Mouse (Mus musculus): Measurements from ENCODE around the gene Qrsl1. TPM values are rescaled to one million over a fixed set of nuclear protein-coding genes. Genes with fewer than 3 reads are reported as not detected.

Gene Qrsl1
- polyA plus RNA-seq, 1 experiment from 2014 or later = 24.6 TPM

DNA sequence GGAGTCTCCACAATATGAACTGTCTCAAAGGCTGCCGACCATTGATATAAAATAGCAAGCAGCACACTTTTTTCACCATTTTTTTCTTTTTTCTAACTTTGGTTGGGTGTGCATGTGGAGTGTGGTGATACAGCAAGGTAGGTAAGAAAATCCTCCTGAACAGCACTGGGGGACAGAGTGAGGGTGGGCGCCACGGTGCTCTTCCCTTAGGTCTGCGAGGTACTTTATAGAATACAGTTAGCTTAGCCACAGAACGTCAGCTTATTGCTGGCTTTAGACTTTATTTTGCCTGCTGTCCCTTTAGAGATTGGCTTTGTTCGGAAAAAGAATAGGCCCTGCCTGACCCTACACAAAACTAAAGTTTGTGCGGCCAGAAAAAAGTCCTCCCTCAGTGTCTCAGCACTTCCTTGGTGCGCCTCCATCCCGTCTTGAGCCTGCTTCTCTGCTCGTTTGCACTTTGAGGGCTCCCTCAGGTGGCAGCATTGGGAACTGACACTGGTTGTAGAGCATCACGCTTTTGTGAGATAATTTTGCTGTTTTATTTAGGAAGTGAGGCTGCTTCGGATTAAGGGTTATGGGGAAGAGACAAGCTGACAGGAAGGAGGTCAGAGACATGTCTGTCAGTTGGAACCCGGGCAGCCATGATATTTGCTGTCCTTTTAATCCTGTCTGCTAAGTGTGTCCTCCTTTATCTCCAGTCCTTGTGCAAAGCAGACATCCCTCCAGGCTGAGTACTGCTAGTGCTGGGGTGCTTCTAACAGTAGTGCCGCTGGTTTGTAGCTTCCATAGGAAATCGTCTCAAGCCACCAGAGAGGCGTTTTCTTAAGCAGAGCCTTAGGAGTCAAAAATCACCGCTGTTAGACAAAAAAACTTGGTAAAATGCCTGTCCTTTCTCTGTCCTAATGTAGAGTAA, 17.4 kb upstream of the Qrsl1 start:
- WGBS = 40% methylated on average over 17 of the region's 17 CpGs
- Histone ChIP-seq H3K9ac (ENCODE audit: low read depth, low read length) (no peak overlapping the region), H3K4me2 (ENCODE audit: low read length) (no peak overlapping the region), H3K9me3 (replicated peaks; ENCODE audit: control insufficient read depth, low read length, poor library complexity, severe bottlenecking) (no peaks in the 10 kb centered on the region), H3K27ac (ENCODE audit: low read length) (no peak overlapping the region), H3K4me1 (ENCODE audit: control insufficient read depth, insufficient read depth, low read length) (no peaks in the 10 kb centered on the region), H3K4me3 (ENCODE audit: low read depth, low read length) (no peak overlapping the region), H3K27me3 (ENCODE audit: control insufficient read depth, insufficient read depth, low read depth, low read length) (no peaks in the 10 kb centered on the region), H3K36me3 (ENCODE audit: control insufficient read depth, insufficient read depth, low read length) (no peaks in the 10 kb centered on the region; the same call in 1 of the 2 replicates)
- peak; percentile 72 for ATAC-seq

DNA sequence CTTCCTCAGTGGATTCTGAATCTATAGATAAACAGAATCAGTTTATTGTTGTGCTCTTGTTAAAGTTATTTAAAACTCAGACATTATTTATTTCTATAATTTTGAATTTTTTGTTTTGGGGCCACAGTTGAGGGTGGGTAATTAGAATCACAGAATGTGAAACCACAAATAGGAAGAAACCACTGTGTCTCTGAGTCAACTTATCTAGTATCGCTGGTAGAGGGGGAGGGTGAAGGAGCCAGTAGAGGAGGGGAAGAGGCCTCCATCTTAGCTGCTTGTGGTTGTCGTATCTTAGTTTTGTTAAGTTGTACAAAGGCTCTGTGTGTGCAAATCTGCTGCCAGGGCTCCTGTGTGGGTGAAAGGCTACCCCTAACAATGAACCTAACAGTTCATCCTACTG, 15.2 kb upstream of the Qrsl1 start:
- H3K36me3 ChIP-seq (ENCODE audit: control insufficient read depth, insufficient read depth, low read length) = no peaks in the 10 kb centered on the region
- no peaks in the 10 kb centered on the region for H3K9me3 ChIP-seq (replicated peaks; ENCODE audit: control insufficient read depth, low read length, poor library complexity, severe bottlenecking)
- no peaks in the 10 kb centered on the region for H3K4me1 ChIP-seq (ENCODE audit: control insufficient read depth, insufficient read depth, low read length)
- H3K4me2 ChIP-seq (ENCODE audit: low read length) = no peak overlapping the region
- ATAC-seq = no peak
- no peak overlapping the region for H3K27ac ChIP-seq (ENCODE audit: low read length)
- no peaks in the 10 kb centered on the region for H3K27me3 ChIP-seq (ENCODE audit: control insufficient read depth, insufficient read depth, low read depth, low read length)
- WGBS = 89% methylated on average over 2 of the region's 2 CpGs
- no peak overlapping the region for H3K4me3 ChIP-seq (ENCODE audit: low read depth, low read length)
- no peak overlapping the region for H3K9ac ChIP-seq (ENCODE audit: low read depth, low read length)

DNA sequence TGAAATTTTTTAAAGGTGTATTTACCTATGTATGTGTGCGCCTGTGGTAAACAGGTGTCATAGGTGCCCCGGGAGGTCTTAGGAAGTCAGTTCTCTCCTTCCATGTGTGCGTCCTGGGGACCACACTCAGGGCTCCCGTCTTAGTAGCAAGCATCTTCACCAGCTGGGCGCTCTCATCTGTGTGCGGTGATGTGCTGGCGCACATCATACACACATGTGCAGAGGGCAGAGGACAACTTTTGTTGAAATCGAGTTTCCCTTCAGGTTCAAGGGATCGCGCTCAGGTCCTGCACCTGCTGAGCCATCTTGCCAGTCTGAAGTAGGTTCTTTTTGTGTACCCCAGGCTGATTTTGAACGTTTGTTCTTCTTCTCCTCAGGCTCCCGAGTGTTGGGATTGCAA, 14.6 kb upstream of the Qrsl1 start:
- H3K4me2 ChIP-seq (ENCODE audit: low read length) = no peak overlapping the region
- no peak for ATAC-seq
- H3K4me3 ChIP-seq (ENCODE audit: low read depth, low read length) = no peak overlapping the region
- 80% methylated on average over 12 of the region's 12 CpGs for WGBS
- H3K27ac ChIP-seq (ENCODE audit: low read length) = no peak overlapping the region
- H3K4me1 ChIP-seq (ENCODE audit: control insufficient read depth, insufficient read depth, low read length) = no peaks in the 10 kb centered on the region
- H3K9ac ChIP-seq (ENCODE audit: low read depth, low read length) = no peak overlapping the region
- no peaks in the 10 kb centered on the region for H3K9me3 ChIP-seq (replicated peaks; ENCODE audit: control insufficient read depth, low read length, poor library complexity, severe bottlenecking)
- H3K27me3 ChIP-seq (ENCODE audit: control insufficient read depth, insufficient read depth, low read depth, low read length) = no peaks in the 10 kb centered on the region
- no peaks in the 10 kb centered on the region for H3K36me3 ChIP-seq (ENCODE audit: control insufficient read depth, insufficient read depth, low read length)

DNA sequence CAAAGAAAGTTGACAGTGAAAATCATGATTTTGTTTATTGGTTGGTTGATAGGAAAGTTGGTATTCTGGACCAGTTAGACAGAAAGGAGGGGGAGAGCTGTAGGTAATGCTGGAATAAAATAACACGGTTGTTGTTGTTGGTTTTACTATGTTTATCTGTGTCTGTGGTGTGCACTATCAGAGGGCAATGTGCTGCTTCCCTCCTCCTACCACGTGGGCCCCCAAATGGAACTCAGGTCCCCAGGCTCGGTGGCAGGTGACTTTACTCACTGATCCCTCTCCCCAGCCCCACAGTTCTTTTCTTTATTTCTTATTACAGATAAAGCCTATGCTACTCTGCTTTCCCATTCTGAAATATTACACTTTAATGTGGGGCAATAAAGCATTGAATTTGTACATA, 10.7 kb upstream of the Qrsl1 start:
- WGBS = 76% methylated on average over 3 of the region's 3 CpGs
- no peak for ATAC-seq
- H3K9ac ChIP-seq (ENCODE audit: low read depth, low read length) = no peak overlapping the region

DNA sequence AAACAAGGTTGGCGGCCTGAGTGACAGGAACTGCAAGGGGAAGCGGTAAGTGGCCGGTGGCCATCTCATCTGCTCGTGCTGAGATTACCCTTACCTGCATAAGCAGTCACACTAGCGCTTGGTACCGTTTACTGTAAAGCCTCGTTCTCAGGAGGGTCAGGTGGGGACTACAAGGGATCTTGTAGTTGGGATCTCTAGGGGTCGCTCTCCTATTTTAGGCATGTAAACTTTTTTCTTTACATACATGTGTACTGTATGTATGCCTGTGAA, 9.3 kb upstream of the Qrsl1 start:
- H3K9ac ChIP-seq (ENCODE audit: low read depth, low read length) = no peak overlapping the region
- H3K36me3 ChIP-seq (ENCODE audit: control insufficient read depth, insufficient read depth, low read length) = 0 out of 2 replicates have a peak, but pooled peaks cover 5% of the 10 kb centered on the region
- no peaks in the 10 kb centered on the region for H3K4me1 ChIP-seq (ENCODE audit: control insufficient read depth, insufficient read depth, low read length)
- H3K9me3 ChIP-seq (replicated peaks; ENCODE audit: control insufficient read depth, low read length, poor library complexity, severe bottlenecking) = no peaks in the 10 kb centered on the region
- no peaks in the 10 kb centered on the region for H3K27me3 ChIP-seq (ENCODE audit: control insufficient read depth, insufficient read depth, low read depth, low read length)
- no peak overlapping the region for H3K27ac ChIP-seq (ENCODE audit: low read length)
- ATAC-seq = no peak
- H3K4me3 ChIP-seq (ENCODE audit: low read depth, low read length) = no peak overlapping the region
- 94% methylated on average over 8 of the region's 8 CpGs for WGBS
- H3K4me2 ChIP-seq (ENCODE audit: low read length) = no peak overlapping the region

More for the DNA sequence above, 10.7 kb upstream of the Qrsl1 start:
- no peak overlapping the region for H3K27ac ChIP-seq (ENCODE audit: low read length)
- no peaks in the 10 kb centered on the region for H3K4me1 ChIP-seq (ENCODE audit: control insufficient read depth, insufficient read depth, low read length)
- 0 out of 2 replicates have a peak, but pooled peaks cover 5% of the 10 kb centered on the region for H3K36me3 ChIP-seq (ENCODE audit: control insufficient read depth, insufficient read depth, low read length)
- H3K27me3 ChIP-seq (ENCODE audit: control insufficient read depth, insufficient read depth, low read depth, low read length) = no peaks in the 10 kb centered on the region
- no peak overlapping the region for H3K4me3 ChIP-seq (ENCODE audit: low read depth, low read length)
- H3K9me3 ChIP-seq (replicated peaks; ENCODE audit: control insufficient read depth, low read length, poor library complexity, severe bottlenecking) = no peaks in the 10 kb centered on the region
- H3K4me2 ChIP-seq (ENCODE audit: low read length) = no peak overlapping the region

DNA sequence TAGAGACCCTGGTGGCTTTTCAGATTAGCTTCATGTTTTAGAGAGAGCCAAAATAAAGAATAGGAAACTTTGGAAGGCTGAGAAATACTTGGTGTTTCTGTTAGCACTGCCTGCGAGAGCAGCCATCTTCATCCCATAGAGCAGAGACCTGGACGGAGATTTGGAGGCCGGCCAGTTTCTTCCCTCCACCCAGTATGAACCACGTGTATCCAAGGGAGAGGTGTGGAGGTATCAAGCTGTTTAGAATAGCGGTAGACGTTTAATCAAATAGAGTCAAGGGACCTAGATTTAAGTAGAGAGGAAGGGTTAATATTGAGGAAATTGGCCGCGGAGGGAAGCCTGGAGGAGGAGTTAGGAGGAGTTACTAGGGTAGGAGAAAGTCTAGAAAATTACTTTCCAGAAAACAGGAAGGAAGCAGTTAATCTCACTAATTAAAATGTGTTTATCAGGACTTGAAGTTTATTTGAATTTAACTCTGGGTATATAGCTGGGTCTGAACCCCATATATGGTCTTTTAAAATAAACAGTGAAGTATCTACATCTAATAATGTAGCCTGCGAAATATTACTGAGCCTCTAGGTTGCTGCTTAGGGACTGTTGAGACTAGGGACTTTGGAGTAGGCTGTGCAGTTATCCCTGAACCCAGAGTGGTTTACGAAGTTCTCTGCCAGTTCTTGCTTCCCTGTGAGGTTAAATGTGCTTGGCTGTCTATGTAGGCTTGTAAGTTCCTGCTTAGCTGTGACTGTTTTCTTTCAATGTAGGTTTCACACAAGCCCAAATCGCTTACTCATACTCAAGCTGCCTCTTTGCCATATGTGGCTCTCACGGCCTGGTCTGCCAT, 8.7 kb upstream of the Qrsl1 start:
- Histone ChIP-seq H3K9ac (ENCODE audit: low read depth, low read length) (no peak overlapping the region), H3K27ac (ENCODE audit: low read length) (no peak overlapping the region), H3K4me1 (ENCODE audit: control insufficient read depth, insufficient read depth, low read length) (no peaks in the 10 kb centered on the region), H3K36me3 (ENCODE audit: control insufficient read depth, insufficient read depth, low read length) (0 out of 2 replicates have a peak, but pooled peaks cover 5% of the 10 kb centered on the region), H3K4me2 (ENCODE audit: low read length) (no peak overlapping the region), H3K4me3 (ENCODE audit: low read depth, low read length) (no peak overlapping the region), H3K27me3 (ENCODE audit: control insufficient read depth, insufficient read depth, low read depth, low read length) (no peaks in the 10 kb centered on the region), H3K9me3 (replicated peaks; ENCODE audit: control insufficient read depth, low read length, poor library complexity, severe bottlenecking) (no peaks in the 10 kb centered on the region)
- ATAC-seq = no peak
- WGBS = 88% methylated on average over 12 of the region's 12 CpGs

DNA sequence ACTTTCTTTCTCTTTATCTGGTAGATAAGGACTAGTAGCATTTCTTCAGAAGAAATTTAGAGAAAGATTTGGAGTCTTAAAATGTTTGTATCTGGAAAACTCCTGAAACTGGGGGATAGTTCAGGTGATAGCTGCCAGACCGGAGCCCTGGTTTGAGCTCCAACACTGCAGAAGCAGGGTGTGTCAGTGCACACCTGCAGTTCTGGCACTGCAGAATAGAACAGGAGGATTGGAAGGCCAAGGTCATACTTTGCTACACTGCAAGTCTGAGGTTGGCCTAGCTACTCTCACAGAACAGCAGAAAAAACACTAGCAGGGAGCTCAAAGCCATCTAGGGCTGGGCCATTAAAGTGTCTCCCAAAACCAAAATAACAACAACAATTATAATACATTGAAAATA, 3.0 kb upstream of the Qrsl1 start:
- Histone ChIP-seq H3K4me2 (ENCODE audit: low read length) (no peak overlapping the region), H3K4me3 (ENCODE audit: low read depth, low read length) (no peak overlapping the region), H3K27me3 (ENCODE audit: control insufficient read depth, insufficient read depth, low read depth, low read length) (no peaks in the 10 kb centered on the region), H3K9me3 (replicated peaks; ENCODE audit: control insufficient read depth, low read length, poor library complexity, severe bottlenecking) (no peaks in the 10 kb centered on the region), H3K9ac (ENCODE audit: low read depth, low read length) (no peak overlapping the region), H3K4me1 (ENCODE audit: control insufficient read depth, insufficient read depth, low read length) (peaks cover 15% of the 10 kb centered on the region), H3K27ac (ENCODE audit: low read length) (no peak overlapping the region), H3K36me3 (ENCODE audit: control insufficient read depth, insufficient read depth, low read length) (no peaks in the 10 kb centered on the region)
- 94% methylated on average over 1 of the region's 1 CpGs for WGBS
- ATAC-seq = no peak

DNA sequence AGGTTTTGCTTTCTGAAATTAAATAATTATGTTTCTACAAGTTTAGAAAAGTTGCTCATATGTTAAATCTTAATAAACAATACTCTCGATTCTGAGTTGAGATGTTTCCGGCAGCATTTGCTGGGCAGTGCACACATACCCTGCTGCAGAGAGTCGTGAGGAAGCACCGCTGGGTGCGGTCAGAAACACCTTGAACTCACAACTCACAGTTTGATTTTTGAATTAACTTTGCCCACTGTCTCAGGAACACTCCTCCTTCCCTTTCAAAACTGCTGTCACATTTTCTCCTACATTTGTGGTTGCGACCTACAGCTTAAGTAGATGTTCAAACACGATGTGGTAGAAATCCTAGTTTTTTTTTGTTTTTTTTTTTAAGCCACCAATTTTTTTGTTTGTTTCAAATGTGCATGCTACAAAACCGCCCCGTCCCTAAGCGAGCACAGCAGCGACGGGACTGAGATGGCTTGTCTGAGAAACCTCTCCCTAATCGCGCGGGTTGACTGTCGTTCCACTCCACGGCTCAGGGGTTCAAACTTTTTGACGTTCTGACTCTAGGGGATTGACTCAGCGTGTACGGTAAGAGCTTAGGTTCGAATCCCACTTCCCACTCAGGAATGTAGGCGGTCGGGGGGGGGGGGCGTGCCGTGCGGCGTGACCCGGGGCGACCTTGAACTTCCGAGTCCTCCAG, 518 bp downstream of the Qrsl1 start:
- ATAC-seq = peak; percentile 82
- Histone ChIP-seq H3K4me1 (ENCODE audit: control insufficient read depth, insufficient read depth, low read length) (peaks cover 15% of the 10 kb centered on the region), H3K9ac (ENCODE audit: low read depth, low read length) (peak overlapping the region; percentile 81), H3K4me2 (ENCODE audit: low read length) (peak overlapping the region; percentile 69), H3K36me3 (ENCODE audit: control insufficient read depth, insufficient read depth, low read length) (no peaks in the 10 kb centered on the region), H3K27me3 (ENCODE audit: control insufficient read depth, insufficient read depth, low read depth, low read length) (no peaks in the 10 kb centered on the region), H3K27ac (ENCODE audit: low read length) (peak overlapping the region; percentile 80), H3K9me3 (replicated peaks; ENCODE audit: control insufficient read depth, low read length, poor library complexity, severe bottlenecking) (no peaks in the 10 kb centered on the region), H3K4me3 (ENCODE audit: low read depth, low read length) (peak overlapping the region; percentile 86)
- 6% methylated on average over 29 of the region's 30 CpGs for WGBS

All from midbrain, embryonic 16.5 days (tissue).